Mouse (Mus musculus) neural tube, embryonic 14.5 days (tissue): ENCODE results near the gene Msl1. TPM values are rescaled to one million over a fixed set of nuclear protein-coding genes. Genes with fewer than 3 reads are reported as not detected.

ENCODE experiments used
- ATAC-seq: fragments of 200-750 bp; cut with Nextera tagmentation; 2 replicates; pipeline ENCODE4 v1.8.0; 2017; ENCODE audit warnings: low read depth, mild to moderate bottlenecking, moderate TSS enrichment, moderate library complexity
- H3K27ac ChIP-seq: fragments of 300-500 bp; sonication (generic); 2 replicates; pipeline ENCODE4 v1.5.1; 2014; ENCODE audit warnings: low read depth, mild to moderate bottlenecking, control low read depth, low read length, moderate library complexity, mixed read lengths
- H3K27me3 ChIP-seq: fragments of 300-500 bp; sonication (generic); 2 replicates; pipeline ENCODE4 v1.6.1; 2014; ENCODE audit warnings: low read length; ENCODE audit not compliant: control insufficient read depth, insufficient read depth
- H3K36me3 ChIP-seq: fragments of 300-500 bp; sonication (generic); 2 replicates; pipeline ENCODE4 v1.6.1; 2014; ENCODE audit warnings: low read length, mixed read lengths; ENCODE audit not compliant: control insufficient read depth, insufficient read depth
- H3K4me1 ChIP-seq: fragments of 300-500 bp; sonication (generic); 2 replicates; pipeline ENCODE4 v1.6.1; 2014; ENCODE audit warnings: low read length; ENCODE audit not compliant: control insufficient read depth, insufficient read depth
- H3K4me2 ChIP-seq: fragments of 300-500 bp; sonication (generic); 2 replicates; pipeline ENCODE4 v1.6.1; 2014; ENCODE audit warnings: mild to moderate bottlenecking, low read depth, low read length, control low read depth
- H3K4me3 ChIP-seq: fragments of 300-500 bp; sonication (generic); 2 replicates; pipeline ENCODE4 v1.5.1; 2014; ENCODE audit warnings: low read depth, low read length, control low read depth, mixed read lengths
- H3K9ac ChIP-seq: fragments of 300-500 bp; sonication (generic); replicated peaks from 2 replicates; pipeline ENCODE4 v1.6.1; 2014; ENCODE audit warnings: low read depth, mild to moderate bottlenecking, control low read depth, low read length, mixed read lengths
- H3K9me3 ChIP-seq: fragments of 300-500 bp; sonication (generic); 2 replicates; pipeline ENCODE4 v1.6.1; 2016; ENCODE audit warnings: low read length; ENCODE audit not compliant: control insufficient read depth
- WGBS: fragments of 180-500 bp; shearing (Covaris S2); extraction: QIAGEN DNeasy Blood & Tissue Kit; methylation state at CpG from one replicate; pipeline ENCODE4 v1.1.7; 2014; 5-methylcytosine and 5-hydroxymethylcytosine counted together
- polyA plus RNA-seq: library from polyadenylated mRNA; unstranded; fragments of >200 nt; fragmentation: Nextera tagmentation; extraction: Ambion mirVana; gene quantifications from 2 replicates; pipeline ENCODE4 v1.2.1, GENCODE M21; 2014

Msl1 gene
- polyA plus RNA-seq, 1 experiment from 2014 or later, result 24.2 TPM

DNA sequence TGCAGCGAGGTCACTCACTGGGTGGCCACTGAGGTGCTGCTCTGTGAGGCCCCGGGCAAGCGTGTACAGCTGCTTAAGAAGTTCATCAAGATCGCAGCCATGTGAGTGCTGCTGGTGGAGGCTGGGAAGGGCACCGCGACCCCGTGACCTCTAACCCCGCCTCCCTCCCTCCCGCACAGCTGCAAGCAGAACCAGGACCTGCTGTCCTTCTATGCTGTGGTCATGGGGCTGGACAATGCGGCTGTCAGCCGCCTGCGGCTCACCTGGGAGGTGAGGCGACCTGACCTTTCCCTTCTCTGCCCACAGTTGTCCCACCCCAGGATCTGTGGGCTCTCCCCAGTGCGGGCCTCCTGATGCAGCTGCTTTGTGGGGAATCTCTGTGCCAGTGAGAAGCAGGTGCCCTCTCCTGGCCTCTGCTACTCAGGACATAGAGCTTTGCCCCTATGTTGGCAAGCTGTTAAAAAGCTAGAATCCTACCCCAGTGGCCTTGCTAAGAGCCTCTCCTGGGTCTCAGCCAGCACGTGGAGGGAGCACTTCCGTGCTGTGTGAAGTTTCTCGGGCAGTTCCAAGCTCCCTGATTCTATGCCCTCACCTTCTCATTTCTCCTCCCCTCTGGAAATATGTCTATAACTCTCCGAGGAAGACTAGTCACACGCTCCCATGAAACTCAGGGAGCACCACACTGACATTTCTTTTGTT is 54.0 kb downstream of the Msl1 start:
- Histone ChIP-seq H3K4me2 (no peak overlapping the region; the same call in 1 of the 2 replicates), H3K9ac (no peak overlapping the region), H3K4me1 (peaks cover 7% of the 10 kb centered on the region)

DNA sequence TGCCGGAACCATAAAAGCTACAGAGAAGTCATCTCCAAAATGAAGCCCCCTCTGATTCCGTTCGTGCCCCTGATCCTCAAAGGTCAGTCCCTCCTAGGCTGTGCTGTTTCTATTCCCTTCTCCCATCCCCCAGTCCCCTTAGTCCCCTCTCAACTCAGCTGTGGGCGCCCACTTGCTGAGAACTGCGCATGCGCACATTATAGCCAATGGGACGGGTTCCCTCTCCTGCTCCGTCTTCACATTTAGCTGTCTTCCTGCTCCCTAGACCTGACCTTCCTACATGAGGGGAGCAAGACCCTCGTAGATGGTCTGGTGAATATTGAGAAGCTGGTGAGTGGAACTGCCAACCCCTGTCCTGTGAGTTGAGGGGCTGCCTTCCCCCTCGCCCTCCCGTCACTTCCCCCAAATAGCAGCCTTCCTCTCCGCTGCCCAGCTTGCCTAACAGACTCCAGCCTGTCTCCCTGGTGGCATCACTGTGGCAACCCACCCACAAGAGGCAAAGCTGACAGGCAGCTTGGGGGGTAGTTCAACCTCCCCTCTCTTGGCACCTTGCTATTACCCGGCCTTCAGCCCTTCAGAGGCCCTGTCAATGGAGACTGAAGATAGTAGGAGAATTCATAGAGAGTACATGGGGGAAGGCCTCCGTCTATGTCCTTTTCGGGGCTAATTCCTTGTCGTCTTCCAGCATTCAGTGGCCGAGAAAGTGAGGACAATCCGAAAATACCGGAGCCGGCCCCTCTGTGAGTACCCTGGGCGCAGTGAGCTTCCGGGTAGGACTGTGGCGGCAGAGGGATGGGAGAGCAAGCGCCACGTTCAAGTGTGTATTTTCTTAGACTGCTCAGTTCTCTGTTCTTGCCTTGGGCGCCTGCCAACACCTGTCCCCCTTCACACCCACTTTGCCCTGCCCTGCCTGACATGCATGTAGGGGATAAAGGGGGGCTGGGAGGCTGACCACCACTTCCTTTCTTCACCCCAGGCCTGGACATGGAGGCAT is 55.1 kb downstream of the Msl1 start:
- ATAC-seq, result peak; percentile 76
- Histone ChIP-seq H3K27me3 (no peaks in the 10 kb centered on the region), H3K9ac (no peak overlapping the region), H3K4me2 (peak overlapping the region; percentile 37), H3K27ac (no peak overlapping the region), H3K4me3 (peak overlapping the region; percentile 2; the same call in 1 of the 2 replicates), H3K4me1 (peaks cover 7% of the 10 kb centered on the region), H3K9me3 (no peaks in the 10 kb centered on the region), H3K36me3 (no peaks in the 10 kb centered on the region)
- 53% methylated on average over 26 of the region's 26 CpGs for WGBS

More for the DNA sequence above, 54.0 kb downstream of the Msl1 start:
- Histone ChIP-seq H3K4me3 (no peak overlapping the region), H3K36me3 (no peaks in the 10 kb centered on the region), H3K27ac (no peak overlapping the region), H3K9me3 (no peaks in the 10 kb centered on the region), H3K27me3 (no peaks in the 10 kb centered on the region)
- WGBS, result 6% methylated on average over 19 of the region's 19 CpGs
- ATAC-seq, result no peak

DNA sequence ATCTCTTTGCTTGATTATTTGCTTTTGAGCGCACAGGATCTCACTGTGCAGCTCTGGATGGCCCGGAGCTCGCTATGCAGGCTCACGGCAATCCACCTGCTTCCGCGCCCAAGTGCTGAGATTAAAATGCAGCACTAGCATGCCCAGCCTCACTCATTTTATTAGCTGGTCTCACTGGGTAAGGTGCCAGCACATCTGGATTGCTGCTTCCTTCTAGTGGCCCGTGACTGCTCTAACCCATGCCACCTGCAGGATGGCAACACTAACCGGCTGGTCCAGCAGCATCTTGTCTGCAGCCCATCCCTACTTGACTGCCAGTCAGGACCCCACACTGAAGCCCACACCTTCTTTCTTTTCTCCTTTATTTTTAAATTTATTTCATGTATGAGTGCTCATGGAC is 58.8 kb downstream of the Msl1 start:
- ATAC-seq, result no peak
- no peak overlapping the region for H3K4me2 ChIP-seq
- H3K27ac ChIP-seq, result no peak overlapping the region
- H3K36me3 ChIP-seq, result no peaks in the 10 kb centered on the region
- H3K4me1 ChIP-seq, result peaks cover 7% of the 10 kb centered on the region
- 92% methylated on average over 8 of the region's 8 CpGs for WGBS
- no peak overlapping the region for H3K4me3 ChIP-seq
- no peaks in the 10 kb centered on the region for H3K27me3 ChIP-seq
- no peaks in the 10 kb centered on the region for H3K9me3 ChIP-seq
- H3K9ac ChIP-seq, result no peak overlapping the region

DNA sequence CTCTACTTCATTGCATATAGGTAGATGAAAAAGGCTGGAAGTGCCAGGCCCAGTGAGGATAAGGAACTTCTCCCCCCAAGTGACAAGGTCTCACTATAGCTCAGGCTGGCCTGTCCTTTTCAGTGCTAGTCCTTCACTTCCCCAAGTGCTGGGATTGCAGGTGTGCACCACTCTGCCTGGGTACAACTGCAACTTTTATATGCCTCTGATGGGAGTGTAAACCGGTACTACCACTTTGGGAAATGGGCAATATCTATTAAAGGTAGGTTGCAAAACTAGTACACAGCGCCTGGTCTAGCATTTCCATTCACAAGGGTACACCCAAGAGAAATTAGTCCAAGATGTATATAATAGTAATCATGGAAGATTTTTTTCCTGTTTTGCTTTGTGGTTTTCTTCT is 59.3 kb downstream of the Msl1 start:
- WGBS, result 95% methylated on average over 2 of the region's 2 CpGs
- H3K9ac ChIP-seq, result no peak overlapping the region
- H3K27me3 ChIP-seq, result no peaks in the 10 kb centered on the region
- no peak overlapping the region for H3K4me2 ChIP-seq
- H3K4me3 ChIP-seq, result no peak overlapping the region
- ATAC-seq, result no peak
- peaks cover 3% of the 10 kb centered on the region for H3K4me1 ChIP-seq
- no peaks in the 10 kb centered on the region for H3K9me3 ChIP-seq
- H3K36me3 ChIP-seq, result no peaks in the 10 kb centered on the region
- H3K27ac ChIP-seq, result no peak overlapping the region

Other genes with a start within 250 kb of the Msl1 start
- 0.20 and 0.22 TPM in 2 replicates for gene Ikzf3, start 249.5 kb upstream of the Msl1 start, polyA plus RNA-seq
- not detected in 2 replicates for gene Zpbp2, start 244.4 kb upstream of the Msl1 start, polyA plus RNA-seq
- gene Ormdl3, start 208.1 kb upstream of the Msl1 start, polyA plus RNA-seq, result 14.5 and 16.2 TPM in 2 replicates
- gene Lrrc3c, start 197.2 kb upstream of the Msl1 start, polyA plus RNA-seq, result not detected in 2 replicates
- 0.37 and 0.76 TPM in 2 replicates for gene Gm12355, start 169.9 kb upstream of the Msl1 start, polyA plus RNA-seq
- not detected in 2 replicates for gene Gsdma3, start 169.2 kb upstream of the Msl1 start, polyA plus RNA-seq
- gene Gsdma2, start 148.8 kb upstream of the Msl1 start, polyA plus RNA-seq, result not detected in 2 replicates
- gene Gsdma, start 131.2 kb upstream of the Msl1 start, polyA plus RNA-seq, result not detected in 2 replicates
- 117 and 124 TPM in 2 replicates for gene Psmd3, start 113.0 kb upstream of the Msl1 start, polyA plus RNA-seq
- gene Csf3, start 94.3 kb upstream of the Msl1 start, polyA plus RNA-seq, result not detected in 2 replicates
- 52.3 and 59.4 TPM in 2 replicates for gene Med24, start 66.1 kb upstream of the Msl1 start, polyA plus RNA-seq
- gene Thra, start 54.9 kb upstream of the Msl1 start, polyA plus RNA-seq, result 148 and 186 TPM in 2 replicates
- gene Nr1d1, start 20.2 kb upstream of the Msl1 start, polyA plus RNA-seq, result 3.8 and 3.9 TPM in 2 replicates
- gene Casc3, start 9.4 kb downstream of the Msl1 start, polyA plus RNA-seq, result 47.9 and 54.1 TPM in 2 replicates
- 13.9 and 18.6 TPM in 2 replicates for gene Rapgefl1, start 41.3 kb downstream of the Msl1 start, polyA plus RNA-seq
- gene Wipf2, start 68.1 kb downstream of the Msl1 start, polyA plus RNA-seq, result 5.2 and 5.7 TPM in 2 replicates
- gene Cdc6, start 112.3 kb downstream of the Msl1 start, polyA plus RNA-seq, result 2.1 and 2.8 TPM in 2 replicates
- gene Rara, start 132.3 kb downstream of the Msl1 start, polyA plus RNA-seq, result 22.1 and 22.3 TPM in 2 replicates
- 0.89 and 2.2 TPM in 2 replicates for gene Gjd3, start 187.5 kb downstream of the Msl1 start, polyA plus RNA-seq
- gene Top2a, start 228.7 kb downstream of the Msl1 start, polyA plus RNA-seq, result 18.3 and 24.8 TPM in 2 replicates
- gene Igfbp4, start 245.7 kb downstream of the Msl1 start, polyA plus RNA-seq, result 53.7 and 132 TPM in 2 replicates